Mouse (Mus musculus) T-cell, adult 2 months (primary cell): Measurements from ENCODE around the gene Serpina3a.
"Not testable (repeated sequence)": the region's sequence is repeated elsewhere in the genome, so short reads cannot be mapped to it uniquely, and the experiment has no call there.

Experiments
- DNase-seq: peaks from one replicate; pipeline ENCODE4 v3.0.0; 2022; ENCODE audit warnings: low spot score

Gene Serpina3a

GRCm38 (mm10) chr12:104112333-104112732, at the start of gene Serpina3a:
Serpina3a (plus strand) TSS chr12:104112724.
- not testable (repeated sequence) for DNase-seq

GRCm38 (mm10) chr12:104064532-104064931, 48.0 kb upstream of the Serpina3a start:
- DNase-seq, result no peak

GRCm38 (mm10) chr12:104064996-104065395, 47.5 kb upstream of the Serpina3a start:
- DNase-seq, result no peak

- DNase-seq, result peak; percentile 33
Measured at GRCm38 (mm10) chr12:104066241-104066640, 46.3 kb upstream of the Serpina3a start.

GRCm38 (mm10) chr12:104067549-104067948, 45.0 kb upstream of the Serpina3a start:
- DNase-seq, result peak; percentile 5

GRCm38 (mm10) chr12:104069620-104070019, 42.9 kb upstream of the Serpina3a start:
- DNase-seq, result no peak

- DNase-seq, result no peak
Measured at GRCm38 (mm10) chr12:104071708-104072107, 40.8 kb upstream of the Serpina3a start.

- no peak for DNase-seq
Measured at GRCm38 (mm10) chr12:104072286-104072685, 40.2 kb upstream of the Serpina3a start.

- no peak for DNase-seq
Measured at GRCm38 (mm10) chr12:104090119-104090518, 22.4 kb upstream of the Serpina3a start.

- no peak for DNase-seq
Measured at GRCm38 (mm10) chr12:104091303-104091702, 21.2 kb upstream of the Serpina3a start.

GRCm38 (mm10) chr12:104100768-104101167, 11.8 kb upstream of the Serpina3a start, which contains the start of gene Serpina5:
Serpina5 (plus strand) TSS chr12:104101113.
- no peak for DNase-seq

GRCm38 (mm10) chr12:104105847-104106246, 6.7 kb upstream of the Serpina3a start:
- DNase-seq, result no peak

GRCm38 (mm10) chr12:104106919-104107318, 5.6 kb upstream of the Serpina3a start:
- DNase-seq, result no peak

GRCm38 (mm10) chr12:104108507-104108906, 4.0 kb upstream of the Serpina3a start:
- no peak for DNase-seq

- DNase-seq, result no peak
Measured at GRCm38 (mm10) chr12:104114921-104115579, 2.5 kb downstream of the Serpina3a start.

- no peak for DNase-seq
Measured at GRCm38 (mm10) chr12:104123097-104123496, 10.6 kb downstream of the Serpina3a start.

- DNase-seq, result no peak
Measured at GRCm38 (mm10) chr12:104123996-104124395, 11.5 kb downstream of the Serpina3a start.

- no peak for DNase-seq
Measured at GRCm38 (mm10) chr12:104125021-104125560, 12.6 kb downstream of the Serpina3a start.

GRCm38 (mm10) chr12:104127696-104128095, 15.2 kb downstream of the Serpina3a start, which contains the start of gene Serpina3b:
Serpina3b (plus strand) TSS chr12:104127996.
- DNase-seq, result no peak

GRCm38 (mm10) chr12:104131041-104131440, 18.5 kb downstream of the Serpina3a start:
- no peak for DNase-seq

- DNase-seq, result no peak
Measured at GRCm38 (mm10) chr12:104138216-104138615, 25.7 kb downstream of the Serpina3a start.

GRCm38 (mm10) chr12:104140543-104141103, 28.1 kb downstream of the Serpina3a start:
- no peak for DNase-seq

GRCm38 (mm10) chr12:104141506-104141905, 29.0 kb downstream of the Serpina3a start:
- no peak for DNase-seq
